Comparison of ENCODE assay signal across 15 mouse cellular contexts in genomic region chr17:30136684-30137083, GRCm38 (mm10).
DNase-seq lines count a peak whose midpoint lies in the region; ATAC-seq and TF ChIP-seq lines count a peak whose summit lies in the region.
"Had no signal": no experiment of that assay in that cellular context is flagged by ENCODE, and none has a peak within 500 bp of the region (broad histone marks: within the 10 kb centered on the region; RNA-seq: fewer than 3 reads in every experiment).

No protein-coding gene starts in this region.

- H3K4me3 ChIP-seq in kidney, embryonic 14.5 days (ENCODE audit: low read length): no peak overlapping the region
- H3K4me3 ChIP-seq in intestine, embryonic 16.5 days (ENCODE audit: low read length): no peak overlapping the region
- H3K4me3 ChIP-seq in liver, embryonic 14.5 days (ENCODE audit: insufficient read depth in 1 of 2, low read depth in 2 of 2, low read length in 2 of 2): no peak overlapping the region
- no peak overlapping the region for H3K4me3 ChIP-seq in small intestine, adult 2 months (ENCODE audit: low read depth, low read length)
- H3K4me3 ChIP-seq: embryonic facial prominence, embryonic 10.5 days; heart, embryonic 15.5 days; hindbrain, embryonic 15.5 days; megakaryocyte, embryonic 14.5 days had no signal

- TF ChIP-seq POLR2A in small intestine, adult 2 months (IDR thresholded peaks at IDR 0.05; ENCODE audit: low read depth, low read length): no peak

- no peaks in the 10 kb centered on the region; the same call in 1 of the 2 replicates for H3K36me3 ChIP-seq in kidney, embryonic 14.5 days (ENCODE audit: control insufficient read depth, insufficient read depth, low read length)
- H3K36me3 ChIP-seq in intestine, embryonic 16.5 days (ENCODE audit: control insufficient read depth, insufficient read depth, low read length): no peaks in the 10 kb centered on the region
- H3K36me3 ChIP-seq in liver, embryonic 14.5 days (replicated peaks; ENCODE audit: control insufficient read depth, insufficient read depth, low read depth): peaks cover 4% of the 10 kb centered on the region; the same call in 1 of the 2 replicates
- H3K36me3 ChIP-seq in small intestine, adult 2 months (ENCODE audit: control insufficient read depth, insufficient read depth, low read length): peaks cover 3% of the 10 kb centered on the region

- WGBS in kidney, embryonic 14.5 days: 86% methylated on average over 5 of the region's 5 CpGs
- WGBS in intestine, embryonic 16.5 days: 55% methylated on average over 5 of the region's 5 CpGs
- 76% methylated on average over 5 of the region's 5 CpGs for WGBS in liver, embryonic 14.5 days (ENCODE audit: insufficient replicate concordance)
- 14% methylated on average over 5 of the region's 5 CpGs for WGBS in small intestine, adult 2 months

- peaks cover 17% of the 10 kb centered on the region; the same call in 1 of the 2 replicates for H3K4me1 ChIP-seq in kidney, embryonic 14.5 days (ENCODE audit: control insufficient read depth, insufficient read depth, low read length)
- H3K4me1 ChIP-seq in intestine, embryonic 16.5 days (ENCODE audit: control insufficient read depth, insufficient read depth, low read length): peaks cover 18% of the 10 kb centered on the region
- peaks cover 0 to 5% of the 10 kb centered on the region in 2 experiments; a peak in 2 of 4 replicates for H3K4me1 ChIP-seq in liver, embryonic 14.5 days (replicated peaks; ENCODE audit: control insufficient read depth in 2 of 2, insufficient read depth in 2 of 2, low read length in 1 of 2)
- H3K4me1 ChIP-seq in small intestine, adult 2 months (ENCODE audit: control insufficient read depth, insufficient read depth, insufficient read length, low read length): peaks cover 26% of the 10 kb centered on the region

- no peak for TF ChIP-seq EP300 in liver, embryonic 14.5 days (IDR thresholded peaks at IDR 0.05; ENCODE audit: low read depth)

- no peak overlapping the region for H3K4me2 ChIP-seq in kidney, embryonic 14.5 days (replicated peaks; ENCODE audit: low read depth, low read length)
- H3K4me2 ChIP-seq in intestine, embryonic 16.5 days (ENCODE audit: low read depth, low read length): peak overlapping the region; percentile 37; the same call in 1 of the 2 replicates
- 0 out of 2 replicates have a peak overlapping the region, but pooled peaks have one; percentile 2 for H3K4me2 ChIP-seq in liver, embryonic 14.5 days (ENCODE audit: low read depth)
- H3K4me2 ChIP-seq: heart, embryonic 15.5 days; hindbrain, embryonic 15.5 days had no signal

- TF ChIP-seq CTCF in liver, embryonic 14.5 days (IDR thresholded peaks at IDR 0.05; ENCODE audit: low read depth): no peak
- no peak for TF ChIP-seq CTCF in small intestine, adult 2 months (IDR thresholded peaks at IDR 0.05; ENCODE audit: extremely low read depth, insufficient read length, insufficient replicate concordance, low read depth, low read length)

- no peaks in the 10 kb centered on the region for H3K9me3 ChIP-seq in kidney, embryonic 14.5 days (ENCODE audit: control insufficient read depth, low read length)
- H3K9me3 ChIP-seq in intestine, embryonic 16.5 days (ENCODE audit: control insufficient read depth, low read length): no peaks in the 10 kb centered on the region
- no peaks in the 10 kb centered on the region for H3K9me3 ChIP-seq in liver, embryonic 14.5 days (ENCODE audit: control insufficient read depth, low read length)
- H3K9me3 ChIP-seq: embryonic facial prominence, embryonic 10.5 days; heart, embryonic 15.5 days; hindbrain, embryonic 15.5 days; megakaryocyte, embryonic 14.5 days had no signal

- peak; percentile 59 for DNase-seq in kidney, adult 18-20 months
- no peak for DNase-seq in liver, embryonic 14.5 days (ENCODE audit: low read depth in 3 of 3, low spot score in 3 of 3)
- no peak for DNase-seq in urinary bladder, postnatal 4 days (ENCODE audit: low spot score in 2 of 2)
- no peak for DNase-seq in spleen, adult 12 weeks (ENCODE audit: low spot score)
- no peak for DNase-seq in cerebellum, adult 9-10 months
- DNase-seq: adrenal gland, postnatal 10 days; cerebellum, postnatal 14 days; spleen, adult 18-20 months had no signal

- no peak overlapping the region for H3K27ac ChIP-seq in kidney, embryonic 14.5 days (ENCODE audit: low read depth, low read length)
- peak overlapping the region; percentile 88 for H3K27ac ChIP-seq in intestine, embryonic 16.5 days (ENCODE audit: low read length)
- H3K27ac ChIP-seq in liver, embryonic 14.5 days: no peak overlapping the region
- peak overlapping the region; percentile 83 for H3K27ac ChIP-seq in small intestine, adult 2 months (ENCODE audit: insufficient read depth, low read depth, low read length)
- H3K27ac ChIP-seq: embryonic facial prominence, embryonic 10.5 days; heart, embryonic 15.5 days; hindbrain, embryonic 15.5 days had no signal

- no peak overlapping the region for H3K9ac ChIP-seq in kidney, embryonic 14.5 days (ENCODE audit: low read depth, low read length)
- H3K9ac ChIP-seq in intestine, embryonic 16.5 days (ENCODE audit: low read depth, low read length): peak overlapping the region; percentile 36; the same call in 1 of the 2 replicates
- H3K9ac ChIP-seq in liver, embryonic 14.5 days (replicated peaks): no peak overlapping the region
- H3K9ac ChIP-seq: heart, embryonic 15.5 days; hindbrain, embryonic 15.5 days had no signal

- H3K27me3 ChIP-seq in kidney, embryonic 14.5 days (ENCODE audit: control insufficient read depth, insufficient read depth, low read length): no peaks in the 10 kb centered on the region
- H3K27me3 ChIP-seq in intestine, embryonic 16.5 days (replicated peaks; ENCODE audit: control insufficient read depth, insufficient read depth, low read length): no peaks in the 10 kb centered on the region
- H3K27me3 ChIP-seq in liver, embryonic 14.5 days (ENCODE audit: control insufficient read depth, insufficient read depth, low read length): no peaks in the 10 kb centered on the region
- no peaks in the 10 kb centered on the region for H3K27me3 ChIP-seq in small intestine, adult 2 months (ENCODE audit: control insufficient read depth, insufficient read depth, low read length)
- H3K27me3 ChIP-seq: heart, embryonic 15.5 days; hindbrain, embryonic 15.5 days; megakaryocyte, embryonic 14.5 days had no signal

- ATAC-seq in kidney, embryonic 14.5 days (ENCODE audit: low FRiP score, low TSS enrichment): no peak
- ATAC-seq in intestine, embryonic 16.5 days: peak; percentile 80
- no peak for ATAC-seq in liver, embryonic 14.5 days (ENCODE audit: insufficient read depth)

Comparison
In these comparisons a context has a peak if more than half of its experiments do, and no peak if none do; other contexts are left out.
1. H3K27ac ChIP-seq: peak in intestine, embryonic 16.5 days (single experiment) and small intestine, adult 2 months (single experiment); none in kidney, embryonic 14.5 days (single experiment) and liver, embryonic 14.5 days (single experiment).